Mouse (Mus musculus) midbrain, embryonic 15.5 days (tissue): ENCODE results near the gene Pik3ca. TPM values are rescaled to one million over a fixed set of nuclear protein-coding genes. Genes with fewer than 3 reads are reported as not detected.

Experiments used
- ATAC-seq: fragments of 200-750 bp; cut with Nextera tagmentation; replicated peaks from 2 replicates; pipeline ENCODE4 v1.8.0; 2017; ENCODE audit warnings: moderate TSS enrichment
- H3K27ac ChIP-seq: fragments of 300-500 bp; sonication (generic); 2 replicates; pipeline ENCODE4 v1.5.1; 2015; ENCODE audit warnings: mild to moderate bottlenecking, inconsistent platforms
- H3K27me3 ChIP-seq: fragments of 300-500 bp; sonication (generic); replicated peaks from 2 replicates; pipeline ENCODE4 v1.6.1; 2015; ENCODE audit warnings: inconsistent platforms
- H3K36me3 ChIP-seq: fragments of 300-500 bp; sonication (generic); replicated peaks from 2 replicates; pipeline ENCODE4 v1.6.1; 2015; ENCODE audit warnings: inconsistent platforms
- H3K4me1 ChIP-seq: fragments of 300-500 bp; sonication (generic); 2 replicates; pipeline ENCODE4 v1.6.1; 2015; ENCODE audit warnings: inconsistent platforms
- H3K4me2 ChIP-seq: fragments of 300-500 bp; sonication (generic); 2 replicates; pipeline ENCODE4 v1.6.1; 2015; ENCODE audit warnings: inconsistent platforms, mild to moderate bottlenecking, moderate library complexity
- H3K4me3 ChIP-seq: fragments of 300-500 bp; sonication (generic); 2 replicates; pipeline ENCODE4 v1.5.1; 2015; ENCODE audit warnings: mild to moderate bottlenecking, inconsistent platforms
- H3K9ac ChIP-seq: fragments of 300-500 bp; sonication (generic); 2 replicates; pipeline ENCODE4 v1.6.1; 2015; ENCODE audit warnings: mild to moderate bottlenecking, inconsistent platforms
- H3K9me3 ChIP-seq: fragments of 300-500 bp; sonication (generic); 2 replicates; pipeline ENCODE4 v1.6.1; 2016; ENCODE audit warnings: inconsistent platforms
- WGBS: fragments of 180-500 bp; shearing (Covaris S2); methylation state at CpG from one replicate; pipeline ENCODE4 v1.1.7; 2015; ENCODE audit warnings: mixed read lengths; 5-methylcytosine and 5-hydroxymethylcytosine counted together
- polyA plus RNA-seq: library from polyadenylated mRNA; unstranded; fragments of >200 nt; fragmentation: Nextera tagmentation; extraction: Ambion mirVana; gene quantifications from 2 replicates; pipeline ENCODE4 v1.2.1, GENCODE M21; 2015

The Pik3ca gene
- polyA plus RNA-seq, 1 experiment from 2014 or later: 13.6 TPM

DNA sequence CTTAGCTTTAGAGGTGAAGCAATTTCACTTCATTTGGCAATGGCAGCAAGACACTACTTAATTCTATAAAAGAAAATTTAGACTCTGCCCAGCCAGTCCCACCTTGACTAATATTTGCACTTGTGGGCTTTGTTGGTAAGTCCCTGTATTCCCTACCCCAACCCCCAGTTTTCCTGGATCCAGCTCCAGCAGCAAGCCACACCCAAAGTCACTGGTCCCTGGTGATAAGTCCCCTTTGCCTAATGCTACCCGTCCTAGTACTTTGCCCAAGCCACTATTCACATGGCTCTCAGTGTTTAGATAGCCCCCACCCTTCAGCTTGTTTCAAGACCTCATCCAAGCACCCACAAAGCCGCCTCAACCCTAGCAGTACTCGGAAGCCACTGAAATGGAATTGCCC lies 15.9 kb upstream of the Pik3ca start:
- WGBS: 81% methylated on average over 3 of the region's 3 CpGs
- H3K36me3 ChIP-seq: no peaks in the 10 kb centered on the region
- ATAC-seq: no peak

DNA sequence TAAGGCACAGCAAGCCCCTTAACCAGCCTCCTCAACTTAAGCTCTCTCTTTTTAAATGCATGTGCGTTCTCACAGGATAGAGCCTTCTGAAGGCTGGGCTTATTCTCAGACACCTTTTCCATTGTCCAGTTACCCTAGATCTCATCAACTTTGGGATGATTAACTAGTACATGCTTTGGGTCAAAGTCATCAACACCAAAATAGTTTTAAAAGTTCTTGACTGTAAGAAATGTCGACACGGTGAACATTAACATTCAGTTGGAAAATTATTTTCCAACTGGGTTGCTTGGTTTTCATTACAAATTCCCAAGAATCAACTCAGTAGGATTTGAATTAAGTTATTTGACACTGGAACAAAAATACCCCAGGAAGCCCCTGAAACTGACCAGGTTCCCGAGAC lies 4.6 kb upstream of the Pik3ca start:
- Histone ChIP-seq H3K4me3 (no peak overlapping the region), H3K9me3 (no peaks in the 10 kb centered on the region), H3K36me3 (no peaks in the 10 kb centered on the region), H3K4me2 (no peak overlapping the region), H3K27ac (no peak overlapping the region), H3K27me3 (no peaks in the 10 kb centered on the region), H3K4me1 (peaks cover 6% of the 10 kb centered on the region), H3K9ac (no peak overlapping the region)
- WGBS: 92% methylated on average over 4 of the region's 4 CpGs
- ATAC-seq: no peak

More for the DNA sequence above, 15.9 kb upstream of the Pik3ca start:
- Histone ChIP-seq H3K27me3 (no peaks in the 10 kb centered on the region), H3K9me3 (no peaks in the 10 kb centered on the region), H3K4me1 (no peaks in the 10 kb centered on the region), H3K9ac (no peak overlapping the region), H3K27ac (no peak overlapping the region), H3K4me3 (no peak overlapping the region), H3K4me2 (no peak overlapping the region)

DNA sequence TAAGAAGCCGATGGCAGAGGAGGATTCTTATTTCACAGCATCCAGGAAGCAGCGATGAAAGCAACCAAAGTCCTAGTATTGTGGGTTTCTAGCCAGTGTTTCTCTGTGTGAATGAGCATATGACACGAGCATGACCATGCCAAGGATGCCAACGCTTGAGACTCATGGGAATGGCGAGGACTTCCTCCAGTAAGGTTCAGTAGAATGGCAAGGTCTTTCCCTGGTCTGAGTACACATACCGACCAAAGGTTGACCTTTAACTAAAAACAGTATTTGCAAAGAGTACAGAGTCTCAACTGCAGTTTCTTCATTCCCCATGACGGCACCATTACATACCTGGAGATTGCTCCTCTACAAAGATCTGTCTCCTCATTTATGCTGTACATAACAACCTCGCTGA lies 3.5 kb upstream of the Pik3ca start:
- Histone ChIP-seq H3K4me3 (no peak overlapping the region), H3K4me1 (peaks cover 12% of the 10 kb centered on the region), H3K36me3 (no peaks in the 10 kb centered on the region), H3K27ac (no peak overlapping the region), H3K4me2 (no peak overlapping the region), H3K9ac (no peak overlapping the region), H3K9me3 (no peaks in the 10 kb centered on the region), H3K27me3 (no peaks in the 10 kb centered on the region)
- ATAC-seq: no peak
- 91% methylated on average over 8 of the region's 8 CpGs for WGBS

DNA sequence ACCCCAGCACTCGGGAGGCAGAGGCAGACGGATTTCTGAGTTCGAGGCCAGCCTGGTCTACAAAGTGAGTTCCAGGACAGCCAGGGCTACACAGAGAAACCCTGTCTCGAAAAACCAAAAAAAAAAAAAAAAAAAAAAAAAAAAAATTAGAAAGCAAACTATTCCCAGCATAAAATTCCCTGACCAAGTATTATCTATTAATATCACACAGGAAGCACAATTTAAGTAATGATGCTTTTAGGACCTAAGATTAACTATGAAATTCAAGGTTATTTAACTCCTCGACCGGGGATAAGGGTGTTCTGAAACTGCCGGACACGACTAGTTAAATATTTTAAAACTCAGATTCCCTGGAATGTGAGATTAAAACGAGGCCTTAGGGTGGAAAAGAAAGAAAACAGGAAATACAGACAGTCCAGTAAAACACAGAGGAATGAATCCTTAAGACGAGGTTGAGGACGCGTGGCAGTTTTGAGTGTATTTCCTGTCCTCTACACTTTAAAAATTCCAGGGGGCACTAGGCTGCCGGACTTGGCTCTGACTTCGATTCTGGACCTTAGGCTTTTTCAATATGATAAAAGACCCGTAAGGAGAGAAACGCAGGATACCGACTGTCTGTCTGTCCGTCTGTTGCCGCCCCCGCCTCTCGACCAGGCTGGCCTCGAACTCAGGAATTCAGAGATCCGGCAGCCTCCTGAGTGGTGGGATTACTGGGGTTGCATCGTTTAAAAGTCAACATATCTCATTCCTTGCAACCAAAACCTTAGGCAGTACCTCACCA lies 1.5 kb upstream of the Pik3ca start:
- no peaks in the 10 kb centered on the region for H3K27me3 ChIP-seq
- no peak; the same call in 1 of the 2 replicates for ATAC-seq
- H3K4me2 ChIP-seq: peak overlapping the region; percentile 67
- H3K9me3 ChIP-seq: no peaks in the 10 kb centered on the region
- WGBS: 29% methylated on average over 24 of the region's 24 CpGs
- no peaks in the 10 kb centered on the region for H3K36me3 ChIP-seq
- peaks cover 30% of the 10 kb centered on the region for H3K4me1 ChIP-seq
- peak overlapping the region; percentile 95 for H3K27ac ChIP-seq
- peak overlapping the region; percentile 92 for H3K9ac ChIP-seq
- peak overlapping the region; percentile 76 for H3K4me3 ChIP-seq

DNA sequence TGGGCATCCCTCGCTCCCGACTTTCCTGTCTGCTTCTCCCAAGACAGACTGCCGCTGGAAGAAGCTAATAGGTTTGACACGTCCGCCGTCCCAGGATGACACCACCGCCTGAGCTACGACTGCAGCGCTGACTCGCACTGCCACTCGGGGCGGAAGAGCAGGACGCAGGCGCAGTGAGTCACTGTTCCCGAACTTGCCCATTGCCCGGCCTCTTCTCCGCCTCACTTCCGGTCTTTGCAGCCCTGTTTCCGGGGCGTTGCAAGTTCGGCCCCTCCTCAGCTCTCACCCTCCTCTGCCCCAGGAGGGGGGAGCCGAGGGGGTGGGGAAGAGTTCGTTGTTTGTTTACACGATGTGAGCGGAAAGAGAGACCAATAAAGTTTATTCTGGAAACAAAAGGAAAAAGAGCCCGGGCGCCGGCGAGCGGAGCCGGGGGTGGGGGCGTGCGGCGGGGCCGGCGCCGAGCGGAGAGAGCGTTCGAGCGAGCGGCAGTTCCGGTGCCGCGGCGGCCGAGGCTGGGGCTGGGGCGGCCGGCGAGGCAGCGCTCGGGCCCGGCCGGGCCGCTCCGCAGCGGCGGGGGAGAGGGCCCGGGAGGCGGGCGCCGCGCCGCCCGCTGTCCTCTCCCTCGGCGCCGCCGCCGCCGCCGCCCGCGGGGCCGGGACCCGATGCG lies 544 bp upstream of the Pik3ca start:
- H3K36me3 ChIP-seq: no peaks in the 10 kb centered on the region
- H3K27ac ChIP-seq: peak overlapping the region; percentile 95
- H3K9ac ChIP-seq: peak overlapping the region; percentile 92
- no peaks in the 10 kb centered on the region for H3K27me3 ChIP-seq
- peak overlapping the region; percentile 67 for H3K4me2 ChIP-seq
- H3K4me1 ChIP-seq: peaks cover 30% of the 10 kb centered on the region
- WGBS: under 1% methylated on average over 60 of the region's 77 CpGs
- ATAC-seq: peak; percentile 99
- H3K9me3 ChIP-seq: no peaks in the 10 kb centered on the region
- H3K4me3 ChIP-seq: peak overlapping the region; percentile 76

DNA sequence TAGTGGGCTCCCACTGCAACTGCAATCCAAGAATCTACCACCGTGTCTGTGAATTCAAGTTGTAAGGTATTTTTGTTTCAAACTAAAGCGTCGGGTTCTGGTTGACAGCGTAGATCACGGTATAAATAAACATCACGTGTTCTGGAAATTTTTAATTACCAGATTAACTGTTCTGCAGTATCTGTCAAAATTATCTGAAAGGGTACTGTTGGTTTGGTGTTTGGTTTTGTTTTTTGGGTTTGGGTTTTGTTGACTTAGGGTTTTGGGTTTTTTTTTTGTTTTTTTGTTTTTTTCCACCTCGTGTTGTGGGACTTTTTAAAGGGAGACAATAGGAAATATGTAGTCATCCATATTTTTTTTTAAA lies 686 bp downstream of the Pik3ca start:
- ATAC-seq: no peak
- H3K9ac ChIP-seq: peak overlapping the region; percentile 92
- peak overlapping the region; percentile 76 for H3K4me3 ChIP-seq
- H3K4me1 ChIP-seq: peaks cover 30% of the 10 kb centered on the region
- no peaks in the 10 kb centered on the region for H3K9me3 ChIP-seq
- peak overlapping the region; percentile 67 for H3K4me2 ChIP-seq
- under 1% methylated on average over 7 of the region's 7 CpGs for WGBS
- no peaks in the 10 kb centered on the region for H3K27me3 ChIP-seq
- H3K27ac ChIP-seq: peak overlapping the region; percentile 95
- no peaks in the 10 kb centered on the region for H3K36me3 ChIP-seq

DNA sequence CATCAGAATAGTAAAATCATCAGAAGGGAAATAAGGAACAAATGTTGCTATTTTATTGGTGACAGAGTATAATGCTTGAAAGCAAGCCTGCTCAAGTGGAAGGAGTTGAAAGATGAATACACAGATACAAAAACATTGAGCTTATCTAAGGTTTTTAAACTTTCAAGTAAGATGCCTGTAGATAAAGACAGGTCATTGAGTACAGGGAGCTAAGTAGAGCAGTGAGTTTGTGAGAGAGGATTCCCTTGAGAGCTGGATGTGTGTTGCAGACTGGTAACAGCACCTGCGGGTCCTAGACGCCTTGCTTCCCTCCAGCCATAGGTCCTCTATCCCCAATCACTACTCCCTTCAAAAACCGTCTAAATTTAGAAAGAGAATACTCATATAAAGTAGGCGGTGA lies 1.2 kb downstream of the Pik3ca start:
- 10% methylated on average over 4 of the region's 4 CpGs for WGBS
- H3K27ac ChIP-seq: no peak overlapping the region
- no peak overlapping the region for H3K9ac ChIP-seq
- peaks cover 35% of the 10 kb centered on the region for H3K4me1 ChIP-seq
- no peaks in the 10 kb centered on the region for H3K9me3 ChIP-seq
- H3K27me3 ChIP-seq: no peaks in the 10 kb centered on the region
- peak overlapping the region; percentile 67 for H3K4me2 ChIP-seq
- ATAC-seq: no peak
- H3K4me3 ChIP-seq: peak overlapping the region; percentile 16
- H3K36me3 ChIP-seq: no peaks in the 10 kb centered on the region

DNA sequence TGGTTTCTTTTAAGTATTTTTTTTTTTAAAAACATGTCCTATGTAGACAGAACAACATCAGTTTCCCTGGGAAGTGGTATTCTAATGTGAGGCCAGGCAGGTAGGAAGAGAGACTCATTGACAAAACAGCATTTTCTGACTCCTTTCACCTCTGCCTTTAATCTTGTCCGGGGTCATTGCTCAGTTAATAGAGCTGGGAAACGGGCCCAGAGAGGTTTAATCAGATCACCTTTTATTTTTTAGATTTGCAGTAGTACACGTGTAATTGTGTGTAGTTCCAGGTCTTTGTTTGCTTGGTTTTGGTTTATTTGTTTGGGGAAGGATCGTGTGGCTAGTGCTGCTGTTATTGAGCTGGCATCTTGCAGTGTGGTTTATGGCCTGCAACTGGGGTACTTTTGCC lies 1.9 kb downstream of the Pik3ca start:
- peaks cover 35% of the 10 kb centered on the region for H3K4me1 ChIP-seq
- H3K9me3 ChIP-seq: no peaks in the 10 kb centered on the region
- 16% methylated on average over 4 of the region's 4 CpGs for WGBS
- peak overlapping the region; percentile 67 for H3K4me2 ChIP-seq
- no peak overlapping the region for H3K27ac ChIP-seq
- H3K9ac ChIP-seq: 0 out of 2 replicates have a peak overlapping the region, but pooled peaks have one; percentile 25
- H3K4me3 ChIP-seq: no peak overlapping the region
- no peaks in the 10 kb centered on the region for H3K36me3 ChIP-seq
- no peak for ATAC-seq
- H3K27me3 ChIP-seq: no peaks in the 10 kb centered on the region

DNA sequence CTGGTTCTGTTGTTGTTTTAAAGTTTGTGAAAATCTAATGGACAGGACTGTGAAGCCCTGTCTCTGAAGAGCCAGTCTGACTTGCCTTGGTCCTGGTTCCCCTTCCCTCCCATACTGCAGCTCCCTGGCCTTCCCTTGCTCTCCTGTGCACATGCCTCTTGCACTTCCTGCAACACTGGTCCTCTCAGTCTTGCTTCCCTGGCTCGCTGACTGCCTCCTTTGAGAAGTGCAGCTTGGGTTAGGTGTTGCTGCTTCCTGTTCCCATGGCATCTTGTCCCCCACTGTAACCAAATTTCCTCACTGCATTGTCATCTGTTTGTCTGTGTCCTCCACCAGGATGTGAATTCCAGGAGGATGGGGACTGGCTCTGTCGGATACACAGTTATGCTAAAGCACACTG lies 2.5 kb downstream of the Pik3ca start:
- no peak overlapping the region for H3K4me3 ChIP-seq
- no peak overlapping the region for H3K4me2 ChIP-seq
- H3K9ac ChIP-seq: no peak overlapping the region
- 61% methylated on average over 2 of the region's 2 CpGs for WGBS
- H3K36me3 ChIP-seq: no peaks in the 10 kb centered on the region
- H3K4me1 ChIP-seq: peaks cover 35% of the 10 kb centered on the region
- no peaks in the 10 kb centered on the region for H3K27me3 ChIP-seq
- ATAC-seq: no peak
- H3K9me3 ChIP-seq: no peaks in the 10 kb centered on the region
- no peak overlapping the region for H3K27ac ChIP-seq

DNA sequence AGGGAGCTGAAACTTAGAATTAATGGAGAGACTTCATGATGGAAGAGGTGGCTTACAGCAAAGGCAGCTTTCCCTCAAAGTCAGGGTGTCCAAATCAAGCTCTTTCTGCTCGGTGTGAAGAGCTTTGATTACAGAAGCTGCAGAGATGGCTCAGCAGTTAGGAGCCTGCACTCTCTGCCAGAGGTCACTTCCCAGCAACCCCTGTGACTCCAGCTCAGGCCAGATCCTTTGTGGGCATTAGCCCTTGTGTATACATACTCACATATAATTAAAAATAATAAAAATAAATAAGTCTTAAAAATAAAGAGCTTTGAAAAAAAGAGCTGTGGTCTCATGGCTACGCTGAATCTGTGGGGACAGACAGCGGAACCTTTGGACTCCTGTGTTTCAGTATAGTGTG lies 4.1 kb downstream of the Pik3ca start:
- 77% methylated on average over 3 of the region's 3 CpGs for WGBS

DNA sequence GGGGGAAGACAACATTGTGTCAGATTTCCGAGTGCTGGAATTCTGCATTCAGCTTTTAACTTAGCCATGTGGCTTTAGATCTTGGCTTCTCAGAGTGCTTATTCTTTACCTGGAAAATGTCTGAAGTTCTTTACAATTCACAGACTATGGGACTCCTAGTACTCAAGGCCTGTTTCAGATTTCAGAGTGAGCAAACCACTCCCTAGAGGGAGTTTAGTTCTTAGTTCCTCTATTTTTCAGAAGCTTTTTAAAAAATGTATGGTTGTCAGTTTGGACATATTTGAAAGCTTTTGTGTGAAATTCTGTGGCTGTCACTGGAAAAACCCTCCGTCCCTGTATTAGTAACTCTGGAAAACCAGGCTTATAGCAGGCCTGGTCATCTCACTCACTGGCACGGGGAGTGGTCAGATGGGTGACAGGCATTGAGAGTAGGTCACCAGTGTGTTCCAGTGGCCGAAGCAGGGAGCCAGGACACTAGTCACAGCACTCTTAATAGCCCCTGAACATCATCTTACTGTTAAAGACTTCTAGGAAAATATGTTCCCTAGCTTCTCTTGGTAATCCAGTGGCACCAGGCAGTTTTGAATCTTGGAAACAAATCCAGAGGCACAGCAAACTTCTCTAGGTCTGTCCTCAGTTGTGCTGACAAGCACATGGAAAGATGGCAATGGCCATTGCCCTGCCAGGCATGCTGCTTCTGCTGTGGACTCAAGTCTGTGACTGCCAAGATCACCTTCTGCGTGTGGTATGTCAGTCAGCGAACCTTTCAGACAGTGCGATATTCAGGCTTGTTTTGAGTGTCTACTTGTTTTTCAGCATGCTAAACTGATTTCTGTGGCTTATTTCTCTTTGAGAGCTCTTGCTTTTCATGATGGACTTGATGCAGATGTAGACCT lies 5.8 kb downstream of the Pik3ca start:
- no peak for ATAC-seq
- Histone ChIP-seq H3K4me2 (no peak overlapping the region), H3K36me3 (no peaks in the 10 kb centered on the region), H3K4me3 (no peak overlapping the region), H3K27ac (no peak overlapping the region), H3K4me1 (peaks cover 29% of the 10 kb centered on the region), H3K9me3 (no peaks in the 10 kb centered on the region), H3K9ac (no peak overlapping the region), H3K27me3 (no peaks in the 10 kb centered on the region)
- 85% methylated on average over 7 of the region's 7 CpGs for WGBS

More for the DNA sequence above, 4.1 kb downstream of the Pik3ca start:
- H3K27me3 ChIP-seq: no peaks in the 10 kb centered on the region
- H3K27ac ChIP-seq: no peak overlapping the region
- no peak overlapping the region for H3K4me2 ChIP-seq
- ATAC-seq: no peak
- H3K9me3 ChIP-seq: no peaks in the 10 kb centered on the region
- H3K4me3 ChIP-seq: no peak overlapping the region
- no peak overlapping the region for H3K9ac ChIP-seq
- H3K36me3 ChIP-seq: no peaks in the 10 kb centered on the region
- H3K4me1 ChIP-seq: peaks cover 29% of the 10 kb centered on the region

DNA sequence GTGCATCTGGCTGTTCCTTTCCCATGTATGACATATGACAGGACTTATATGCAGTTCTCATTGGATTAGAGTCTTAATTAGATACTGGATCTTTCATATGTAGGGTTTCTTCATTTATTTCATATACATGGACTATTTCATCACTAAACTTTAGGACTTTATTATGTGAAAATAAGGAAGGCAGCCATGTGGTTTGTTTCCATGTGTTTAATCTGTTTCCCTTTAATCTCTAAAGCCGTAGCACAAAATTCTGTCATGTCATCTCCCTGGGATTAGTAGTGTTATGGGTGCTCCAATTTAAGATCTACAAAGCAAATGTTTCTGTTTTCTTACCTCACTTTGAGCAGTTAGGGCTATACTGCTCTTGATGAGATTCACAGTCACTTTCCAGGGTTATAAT lies 8.2 kb downstream of the Pik3ca start:
- H3K27ac ChIP-seq: no peak overlapping the region
- 71% methylated on average over 1 of the region's 1 CpGs for WGBS
- no peak overlapping the region for H3K4me2 ChIP-seq
- H3K4me1 ChIP-seq: peaks cover 6% of the 10 kb centered on the region; the same call in 1 of the 2 replicates
- no peak overlapping the region for H3K9ac ChIP-seq
- no peaks in the 10 kb centered on the region for H3K36me3 ChIP-seq
- ATAC-seq: no peak
- H3K27me3 ChIP-seq: no peaks in the 10 kb centered on the region
- no peak overlapping the region for H3K4me3 ChIP-seq
- no peaks in the 10 kb centered on the region for H3K9me3 ChIP-seq
